Mouse (Mus musculus) lung, embryonic 15.5 days (tissue): ENCODE data around the gene Clic1. TPM values are rescaled to one million over a fixed set of nuclear protein-coding genes. Genes with fewer than 3 reads are reported as not detected.

Source experiments
- ATAC-seq: fragments of 200-750 bp; cut with Nextera tagmentation; 2 replicates; pipeline ENCODE4 v1.8.0; 2017; ENCODE audit warnings: moderate number of reproducible peaks, borderline replicate concordance; ENCODE audit not compliant: low FRiP score, low TSS enrichment; ENCODE audit errors: extremely low read depth
- H3K27ac ChIP-seq: fragments of 300-500 bp; sonication (generic); 2 replicates; pipeline ENCODE4 v1.5.1; 2015; ENCODE audit warnings: moderate library complexity, mild to moderate bottlenecking, inconsistent platforms
- H3K27me3 ChIP-seq: fragments of 300-500 bp; sonication (generic); 2 replicates; pipeline ENCODE4 v1.6.1; 2015; ENCODE audit warnings: inconsistent platforms
- H3K36me3 ChIP-seq: fragments of 300-500 bp; sonication (generic); 2 replicates; pipeline ENCODE4 v1.6.1; 2015; ENCODE audit warnings: inconsistent platforms
- H3K4me1 ChIP-seq: fragments of 300-500 bp; sonication (generic); 2 replicates; pipeline ENCODE4 v1.6.1; 2015; ENCODE audit warnings: inconsistent platforms
- H3K4me2 ChIP-seq: fragments of 300-500 bp; sonication (generic); 2 replicates; pipeline ENCODE4 v1.6.1; 2015; ENCODE audit warnings: inconsistent platforms, mild to moderate bottlenecking, moderate library complexity
- H3K4me3 ChIP-seq: fragments of 300-500 bp; sonication (generic); 2 replicates; pipeline ENCODE4 v1.5.1; 2015; ENCODE audit warnings: mild to moderate bottlenecking, inconsistent platforms
- H3K9ac ChIP-seq: fragments of 300-500 bp; sonication (generic); 2 replicates; pipeline ENCODE4 v1.6.1; 2015; ENCODE audit warnings: inconsistent platforms
- H3K9me3 ChIP-seq: fragments of 300-500 bp; sonication (generic); 2 replicates; pipeline ENCODE4 v1.6.1; 2016; ENCODE audit warnings: inconsistent platforms
- WGBS: fragments of 180-500 bp; shearing (Covaris S2); methylation state at CpG from one replicate; pipeline ENCODE4 v1.1.7; 2015; 5-methylcytosine and 5-hydroxymethylcytosine counted together
- polyA plus RNA-seq: library from polyadenylated mRNA; unstranded; fragments of >200 nt; fragmentation: Nextera tagmentation; extraction: Ambion mirVana; gene quantifications from 2 replicates; pipeline ENCODE4 v1.2.1, GENCODE M21; 2015

The Clic1 gene
- polyA plus RNA-seq, 1 experiment from 2014 or later, result 300 TPM

DNA sequence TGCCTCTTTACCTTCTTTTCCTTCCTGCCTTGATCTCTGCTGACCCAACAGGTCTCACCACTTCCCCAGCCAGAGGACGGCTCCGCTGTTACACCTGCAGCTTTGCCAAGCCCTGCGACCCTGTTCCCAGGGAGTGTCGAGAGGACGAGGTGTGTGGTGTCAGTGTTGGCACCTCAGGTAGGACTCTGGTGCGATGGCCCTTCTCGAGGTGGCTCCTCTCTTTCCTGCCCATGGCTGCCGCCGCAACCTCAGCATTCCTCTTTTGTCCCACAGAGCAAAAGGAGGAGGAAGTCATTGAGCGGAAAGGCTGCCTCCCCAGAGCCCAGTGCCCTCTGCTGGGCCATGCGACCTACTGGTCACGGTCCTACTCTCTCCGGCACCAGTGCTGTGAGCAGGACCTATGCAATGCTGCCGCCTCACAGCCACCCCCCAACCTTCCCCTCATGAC, 28.0 kb downstream of the Clic1 start, which contains the start of gene Ly6g6d:
TSS of gene Ly6g6d (minus strand) at position 280 of the 448 bp plus-strand sequence.
- Histone ChIP-seq H3K9me3 (no peaks in the 10 kb centered on the region), H3K4me3 (peak within 1 kb of the TSS; percentile 31), H3K36me3 (no peaks in the 10 kb centered on the region), H3K27me3 (peaks cover 5% of the 10 kb centered on the region; the same call in 1 of the 2 replicates), H3K27ac (peak within 1 kb of the TSS; percentile 81), H3K9ac (peak within 1 kb of the TSS; percentile 25), H3K4me2 (peak within 1 kb of the TSS; percentile 48), H3K4me1 (peaks cover 18% of the 10 kb centered on the region)
- 8% methylated on average over 14 of the region's 14 CpGs for WGBS
- ATAC-seq, result peak; percentile 66

DNA sequence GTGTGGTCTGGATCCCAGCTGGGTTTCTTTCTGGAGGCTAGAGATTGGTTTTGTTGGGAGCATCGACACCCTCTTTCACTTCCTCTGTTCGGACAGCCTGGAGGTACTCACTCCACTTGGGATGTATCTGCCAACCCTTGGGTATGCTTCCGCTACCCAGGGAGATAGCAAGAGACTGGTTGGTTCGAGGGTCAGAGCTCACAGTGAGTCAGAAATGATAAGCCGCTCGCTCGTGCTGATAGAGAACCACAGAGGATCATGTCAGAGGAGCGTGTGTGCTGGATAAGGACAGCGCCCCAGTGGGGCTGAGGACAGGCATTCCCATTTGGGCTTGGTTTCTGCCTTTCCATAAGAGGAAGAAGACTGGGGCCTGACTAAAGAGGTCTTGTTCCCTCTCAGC, 30.0 kb downstream of the Clic1 start:
- ATAC-seq, result peak; percentile 15; the same call in 1 of the 2 replicates
- Histone ChIP-seq H3K9me3 (no peaks in the 10 kb centered on the region), H3K27ac (no peak overlapping the region), H3K4me2 (no peak overlapping the region), H3K36me3 (no peaks in the 10 kb centered on the region), H3K4me3 (no peak overlapping the region), H3K27me3 (peaks cover 5% of the 10 kb centered on the region; the same call in 1 of the 2 replicates), H3K4me1 (peaks cover 18% of the 10 kb centered on the region), H3K9ac (no peak overlapping the region)
- WGBS, result 37% methylated on average over 9 of the region's 9 CpGs

DNA sequence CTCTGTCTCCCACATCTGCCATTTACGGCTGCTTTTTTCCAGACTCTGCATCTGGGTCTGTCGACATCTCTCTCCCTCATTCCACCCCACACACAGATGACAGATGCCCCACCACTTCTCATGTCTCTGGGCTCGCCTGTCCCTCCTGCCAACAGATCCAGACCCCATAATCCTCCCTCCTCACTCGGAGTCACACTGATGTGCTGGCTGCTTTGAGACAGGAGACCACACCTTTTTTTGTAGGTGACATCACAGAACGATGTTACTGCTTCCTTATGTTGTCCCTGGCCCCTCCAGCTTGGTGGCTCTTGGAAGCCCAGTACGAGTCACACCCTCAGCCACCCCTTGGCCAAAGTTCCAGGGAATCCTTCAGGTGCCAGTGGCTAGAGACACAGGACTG, 30.5 kb downstream of the Clic1 start:
- no peaks in the 10 kb centered on the region for H3K9me3 ChIP-seq
- no peak for ATAC-seq
- no peaks in the 10 kb centered on the region for H3K36me3 ChIP-seq
- peaks cover 18% of the 10 kb centered on the region for H3K4me1 ChIP-seq
- H3K9ac ChIP-seq, result no peak overlapping the region
- no peak overlapping the region for H3K4me2 ChIP-seq
- 49% methylated on average over 6 of the region's 6 CpGs for WGBS
- peaks cover 5% of the 10 kb centered on the region; the same call in 1 of the 2 replicates for H3K27me3 ChIP-seq
- H3K27ac ChIP-seq, result no peak overlapping the region
- H3K4me3 ChIP-seq, result no peak overlapping the region

DNA sequence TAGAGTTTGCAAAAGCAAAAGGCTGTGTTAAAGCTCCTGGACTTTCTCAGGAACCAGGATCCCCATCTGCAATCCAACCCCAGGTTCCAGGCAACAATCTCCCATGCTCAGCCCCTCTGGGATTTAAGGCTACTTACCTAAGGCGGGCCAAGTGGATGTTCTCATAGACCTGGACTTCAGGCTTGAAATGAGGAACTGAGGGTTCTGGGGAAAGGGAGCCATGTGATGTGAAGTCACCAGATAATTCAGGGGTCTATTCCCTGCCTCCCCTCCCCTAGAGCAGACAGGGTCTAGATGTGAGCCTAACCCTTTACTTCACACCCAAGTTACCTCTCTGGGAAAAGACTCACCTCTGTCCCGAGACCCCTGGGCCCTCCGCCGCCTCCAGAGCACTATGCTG, 30.9 kb downstream of the Clic1 start:
- ATAC-seq, result no peak
- peaks cover 5% of the 10 kb centered on the region; the same call in 1 of the 2 replicates for H3K27me3 ChIP-seq
- H3K9ac ChIP-seq, result no peak overlapping the region
- no peak overlapping the region for H3K4me2 ChIP-seq
- H3K27ac ChIP-seq, result no peak overlapping the region
- no peaks in the 10 kb centered on the region for H3K36me3 ChIP-seq
- no peaks in the 10 kb centered on the region for H3K9me3 ChIP-seq
- 82% methylated on average over 4 of the region's 4 CpGs for WGBS
- H3K4me3 ChIP-seq, result no peak overlapping the region
- H3K4me1 ChIP-seq, result peaks cover 18% of the 10 kb centered on the region

DNA sequence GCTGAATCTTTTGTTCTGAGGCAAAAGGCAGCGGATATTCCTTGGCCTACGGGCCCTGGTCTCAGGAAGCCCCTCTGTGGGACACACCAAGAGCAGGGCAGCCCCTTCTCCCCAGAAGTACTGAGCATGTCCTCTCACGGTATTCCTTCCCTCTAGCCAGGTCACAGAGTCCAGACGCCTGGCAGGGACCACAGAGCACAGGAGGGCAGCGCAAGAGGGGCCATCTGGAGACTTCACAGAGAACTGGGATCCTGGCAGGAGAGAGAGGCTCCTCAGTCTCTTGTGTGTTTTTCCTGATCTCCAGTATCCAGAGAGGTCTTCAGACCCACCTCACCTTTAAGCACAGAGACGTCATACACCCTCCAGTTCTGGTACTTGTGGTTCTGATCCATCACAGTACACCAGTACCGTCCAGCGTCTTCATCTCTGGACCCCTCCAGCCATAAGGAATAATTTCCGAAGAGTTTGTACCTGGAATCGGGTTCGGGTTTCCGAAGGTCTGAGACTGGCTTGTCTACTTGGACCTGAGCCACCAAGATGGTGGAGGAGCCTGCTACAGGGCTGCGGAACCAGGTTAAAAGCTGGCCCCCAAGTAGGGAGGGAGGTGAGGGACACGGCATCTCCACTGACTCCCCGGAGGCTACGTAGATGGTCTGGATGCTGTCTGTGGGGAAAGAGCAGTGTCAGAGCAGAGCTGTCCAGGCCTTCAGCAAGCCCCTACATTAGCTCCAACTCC, 33.2 kb downstream of the Clic1 start:
- ATAC-seq, result no peak
- 74% methylated on average over 16 of the region's 16 CpGs for WGBS
- no peak overlapping the region for H3K4me3 ChIP-seq
- H3K27me3 ChIP-seq, result peaks cover 4% of the 10 kb centered on the region; the same call in 1 of the 2 replicates
- no peak overlapping the region for H3K4me2 ChIP-seq
- peaks cover 3% of the 10 kb centered on the region; the same call in 1 of the 2 replicates for H3K4me1 ChIP-seq
- no peak overlapping the region for H3K9ac ChIP-seq
- no peak overlapping the region for H3K27ac ChIP-seq
- no peaks in the 10 kb centered on the region for H3K9me3 ChIP-seq
- no peaks in the 10 kb centered on the region for H3K36me3 ChIP-seq

DNA sequence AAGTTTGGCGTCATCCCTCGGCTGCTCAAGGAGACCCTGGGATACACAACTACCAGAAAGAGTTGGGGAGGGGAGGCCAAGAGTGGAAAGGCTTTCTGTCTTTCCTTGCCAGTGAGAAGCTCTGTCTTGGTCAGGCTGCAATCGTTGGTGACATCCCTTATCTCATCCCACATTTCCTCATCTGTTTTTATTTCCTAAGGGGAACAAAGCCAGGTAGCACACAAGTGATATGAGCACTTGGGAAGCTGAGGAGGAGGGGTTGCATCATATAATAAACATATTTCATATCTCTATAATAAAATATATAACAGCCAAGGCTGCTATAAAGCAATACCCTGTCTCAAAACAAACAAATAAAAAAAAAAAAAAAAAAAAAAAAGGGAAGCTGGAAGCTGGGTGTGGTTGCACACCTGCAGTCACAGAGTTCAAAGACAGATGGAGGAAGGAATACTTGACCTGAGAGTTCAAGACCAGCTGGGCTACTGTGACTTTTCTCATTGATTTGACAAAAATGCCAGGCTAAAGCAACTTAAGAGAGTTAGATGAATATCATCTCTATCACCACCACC, 34.2 kb downstream of the Clic1 start:
- 54% methylated on average over 3 of the region's 3 CpGs for WGBS
- Histone ChIP-seq H3K4me1 (no peaks in the 10 kb centered on the region), H3K9me3 (no peaks in the 10 kb centered on the region), H3K27ac (no peak overlapping the region), H3K4me3 (no peak overlapping the region), H3K27me3 (no peaks in the 10 kb centered on the region), H3K36me3 (no peaks in the 10 kb centered on the region), H3K4me2 (no peak overlapping the region), H3K9ac (no peak overlapping the region)
- ATAC-seq, result no peak

DNA sequence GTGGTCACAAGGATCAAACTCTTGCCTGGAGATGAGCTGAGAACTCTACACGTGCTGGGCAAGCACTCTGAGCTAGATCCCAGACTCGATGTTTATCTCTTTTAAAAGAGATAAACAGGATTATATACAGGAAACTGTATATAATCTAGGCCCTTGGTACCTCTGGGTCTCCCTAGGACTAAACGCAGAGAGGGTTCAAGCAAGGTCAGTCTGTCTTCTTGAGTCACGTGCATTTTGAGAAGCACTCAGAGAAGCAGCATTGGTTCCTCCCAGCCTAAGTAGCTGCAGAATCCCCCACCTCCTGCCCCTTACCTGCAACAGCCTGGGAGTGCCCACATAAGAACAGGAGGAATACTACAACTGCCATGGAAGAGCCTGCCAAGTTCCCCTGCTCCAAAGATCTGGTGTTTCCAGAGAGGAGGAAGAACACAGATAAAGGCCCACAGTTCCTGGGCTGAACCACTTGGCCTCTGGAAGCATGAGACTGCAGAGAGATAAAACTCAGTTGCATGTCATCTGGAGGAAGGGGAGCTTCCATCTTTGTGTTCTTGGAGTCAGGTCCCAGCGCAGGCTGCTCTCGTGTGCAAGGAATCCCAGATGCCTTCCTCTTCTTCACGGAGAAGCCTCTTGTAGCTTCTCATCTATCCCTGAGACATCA, 35.6 kb downstream of the Clic1 start, which contains the start of gene Ly6g6f:
TSS of gene Ly6g6f (minus strand) at position 403 of the 658 bp plus-strand sequence.
- no peak within 1 kb of the TSS for H3K4me3 ChIP-seq
- H3K27me3 ChIP-seq, result no peaks in the 10 kb centered on the region
- no peak for ATAC-seq
- H3K27ac ChIP-seq, result no peak within 1 kb of the TSS
- no peak within 1 kb of the TSS for H3K9ac ChIP-seq
- no peaks in the 10 kb centered on the region for H3K36me3 ChIP-seq
- whole genome bisulfite sequencing, result 62% methylated on average over 7 of the region's 7 CpGs
- H3K4me2 ChIP-seq, result no peak within 1 kb of the TSS
- peaks cover 5% of the 10 kb centered on the region for H3K4me1 ChIP-seq
- H3K9me3 ChIP-seq, result no peaks in the 10 kb centered on the region

DNA sequence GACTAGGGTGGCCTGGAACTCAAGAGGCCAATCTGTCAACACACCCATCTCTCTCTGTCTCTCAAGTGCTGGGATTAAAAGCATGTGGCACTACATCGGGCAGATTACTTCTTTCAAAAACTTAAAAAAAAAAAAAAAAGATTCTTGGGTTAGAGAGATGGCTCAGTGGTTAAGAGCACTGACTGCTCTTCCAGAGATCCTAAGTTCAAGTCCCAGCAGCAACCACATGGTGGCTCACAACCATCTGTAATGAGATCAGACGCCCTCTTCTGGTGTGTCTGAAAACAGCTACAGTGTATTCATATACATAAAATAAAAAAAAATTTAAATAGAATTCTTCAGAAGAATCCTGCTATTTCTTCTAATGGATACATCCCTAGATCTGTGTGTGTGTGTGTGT, 38.4 kb downstream of the Clic1 start:
- Histone ChIP-seq H3K4me1 (peaks cover 12% of the 10 kb centered on the region), H3K36me3 (peaks cover 17% of the 10 kb centered on the region), H3K9me3 (no peaks in the 10 kb centered on the region), H3K4me2 (no peak overlapping the region), H3K4me3 (no peak overlapping the region), H3K27me3 (no peaks in the 10 kb centered on the region), H3K27ac (no peak overlapping the region), H3K9ac (no peak overlapping the region)
- ATAC-seq, result no peak
- 30% methylated on average over 2 of the region's 2 CpGs for WGBS

DNA sequence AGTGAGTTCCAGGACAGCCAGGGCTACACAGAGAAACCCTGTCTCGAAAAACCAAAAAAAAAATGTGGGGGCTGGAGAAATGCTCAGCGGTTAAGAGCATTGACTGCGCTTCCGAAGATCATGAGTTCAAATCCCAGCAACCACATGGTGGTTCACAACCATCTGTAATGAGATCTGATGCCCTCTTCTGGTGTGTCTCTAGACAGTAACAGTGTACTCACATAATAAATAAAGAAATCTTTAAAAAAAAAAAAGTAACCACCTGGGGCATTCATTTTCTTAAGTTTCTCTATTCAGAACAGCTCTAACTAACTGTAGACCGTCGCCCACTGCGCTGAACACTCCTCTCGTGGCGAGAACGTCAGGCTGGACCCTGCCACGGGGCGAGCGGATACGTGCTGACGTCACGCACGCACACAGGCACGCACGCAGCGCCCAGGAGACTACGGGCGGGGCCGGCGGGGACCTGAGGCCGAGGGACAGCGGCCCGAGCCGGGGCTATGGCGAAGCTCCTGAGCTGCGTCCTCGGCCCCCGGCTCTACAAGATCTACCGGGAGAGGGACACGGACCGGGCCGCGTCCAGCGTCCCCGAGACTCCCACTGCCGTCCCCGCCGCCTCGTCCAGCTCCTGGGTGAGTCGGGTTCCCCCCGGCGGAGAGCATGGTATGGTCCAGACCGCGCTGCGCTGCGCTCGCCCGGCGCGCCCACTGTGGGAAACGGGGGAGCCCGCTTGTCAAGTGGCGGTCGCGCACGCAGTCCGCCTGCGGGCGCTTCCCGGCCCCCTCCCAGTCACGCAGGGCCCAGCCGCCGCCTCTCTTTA, 39.3 kb downstream of the Clic1 start, which contains the start of gene Abhd16a:
TSS of gene Abhd16a (plus strand) at position 439 of the 820 bp plus-strand sequence.
- 3% methylated on average over 57 of the region's 67 CpGs for WGBS

DNA sequence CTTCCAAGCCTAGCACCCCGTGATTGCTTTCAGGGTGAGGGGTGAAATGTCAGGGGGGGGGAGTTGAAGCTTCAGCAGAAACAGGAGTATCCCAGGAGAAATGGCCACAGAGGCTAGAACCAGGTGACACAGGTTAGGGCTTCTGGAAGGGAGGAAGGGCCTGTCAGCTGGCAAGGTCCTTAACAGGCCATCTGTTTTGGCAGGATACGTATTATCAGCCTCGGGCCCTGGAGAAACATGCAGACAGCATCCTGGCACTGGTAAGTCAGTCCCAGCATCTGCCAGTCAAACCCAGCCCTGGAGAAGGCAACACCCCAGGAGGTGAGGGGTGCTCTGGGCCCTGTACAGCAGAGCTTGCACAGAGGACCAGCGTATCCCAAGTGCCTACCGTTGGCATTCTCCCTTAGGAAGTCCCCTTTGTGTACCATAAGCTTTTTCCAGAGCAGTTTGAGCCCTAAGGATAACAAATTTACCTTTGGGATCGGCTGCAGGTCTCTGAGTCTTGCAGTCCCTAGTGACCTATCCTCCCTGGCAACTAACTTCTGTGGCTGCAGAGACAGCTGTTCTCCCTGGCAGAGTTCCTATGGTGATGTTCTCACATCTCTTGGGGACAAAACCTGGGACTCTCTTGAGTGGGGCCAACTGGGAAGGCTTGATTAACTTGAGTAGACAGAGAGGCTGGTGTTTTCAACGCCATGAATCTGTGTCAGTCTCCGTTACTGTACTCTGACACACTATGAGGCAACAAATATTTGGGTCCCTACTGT, 40.6 kb downstream of the Clic1 start:
- Histone ChIP-seq H3K4me1 (peaks cover 12% of the 10 kb centered on the region), H3K9me3 (no peaks in the 10 kb centered on the region), H3K4me2 (peak overlapping the region; percentile 66), H3K27me3 (no peaks in the 10 kb centered on the region), H3K9ac (peak overlapping the region; percentile 79), H3K4me3 (peak overlapping the region; percentile 65), H3K36me3 (peaks cover 32% of the 10 kb centered on the region), H3K27ac (peak overlapping the region; percentile 98)
- ATAC-seq, result no peak
- 61% methylated on average over 8 of the region's 8 CpGs for WGBS

More for the DNA sequence above, 39.3 kb downstream of the Clic1 start, which contains the start of gene Abhd16a:
- H3K27ac ChIP-seq, result peak within 1 kb of the TSS; percentile 98
- H3K4me2 ChIP-seq, result peak within 1 kb of the TSS; percentile 66
- H3K9ac ChIP-seq, result peak within 1 kb of the TSS; percentile 79
- H3K36me3 ChIP-seq, result peaks cover 22% of the 10 kb centered on the region
- H3K9me3 ChIP-seq, result no peaks in the 10 kb centered on the region
- H3K4me1 ChIP-seq, result peaks cover 12% of the 10 kb centered on the region
- H3K27me3 ChIP-seq, result no peaks in the 10 kb centered on the region
- H3K4me3 ChIP-seq, result peak within 1 kb of the TSS; percentile 65
- ATAC-seq, result peak; percentile 99
